Mouse (Mus musculus) right cerebral cortex, adult 2 months (tissue): ENCODE results near the gene Hnf4a.

ENCODE experiments used
- DNase-seq, 2 experiments: peaks; one replicate each; pipeline ENCODE4 v3.0.0; 2021 to 2022; ENCODE audit warnings: low spot score in 2 of 2

Hnf4a gene

GRCm38 (mm10) chr2:163491351-163491750 is 15.3 kb upstream of the Hnf4a start:
- DNase-seq, result no peak

GRCm38 (mm10) chr2:163492018-163492417 is 14.6 kb upstream of the Hnf4a start, which contains the start of gene R3hdml:
R3hdml (plus strand) TSS chr2:163492318.
- DNase-seq, result no peak

- no peak for DNase-seq
Observed at GRCm38 (mm10) chr2:163493031-163493430, 13.6 kb upstream of the Hnf4a start.

- no peak for DNase-seq
Observed at GRCm38 (mm10) chr2:163493976-163494375, 12.6 kb upstream of the Hnf4a start.

GRCm38 (mm10) chr2:163494456-163494855 is 12.2 kb upstream of the Hnf4a start:
- DNase-seq, result no peak

- no peak for DNase-seq
Observed at GRCm38 (mm10) chr2:163502219-163502618, 4.4 kb upstream of the Hnf4a start.

GRCm38 (mm10) chr2:163503191-163503590 is 3.4 kb upstream of the Hnf4a start:
- DNase-seq, result no peak

- DNase-seq, result no peak
Observed at GRCm38 (mm10) chr2:163525761-163526243, 19.2 kb downstream of the Hnf4a start.

GRCm38 (mm10) chr2:163527497-163527896 is 20.9 kb downstream of the Hnf4a start:
- DNase-seq, result no peak

GRCm38 (mm10) chr2:163530418-163530817 is 23.8 kb downstream of the Hnf4a start:
- DNase-seq, result no peak

GRCm38 (mm10) chr2:163531917-163532316 is 25.3 kb downstream of the Hnf4a start:
- peak; percentile 87 to 90 for DNase-seq

- no peak for DNase-seq
Observed at GRCm38 (mm10) chr2:163533226-163533625, 26.6 kb downstream of the Hnf4a start.

GRCm38 (mm10) chr2:163534958-163535524 is 28.4 kb downstream of the Hnf4a start:
- peak; percentile 95 to 96 for DNase-seq

- no peak for DNase-seq
Observed at GRCm38 (mm10) chr2:163537443-163537842, 30.8 kb downstream of the Hnf4a start.

GRCm38 (mm10) chr2:163538410-163538809 is 31.8 kb downstream of the Hnf4a start:
- DNase-seq, result peak; percentile 20 to 27

- no peak for DNase-seq
Observed at GRCm38 (mm10) chr2:163539321-163540040, 32.9 kb downstream of the Hnf4a start.

- no peak for DNase-seq
Observed at GRCm38 (mm10) chr2:163540231-163541117, 33.9 kb downstream of the Hnf4a start.

GRCm38 (mm10) chr2:163541568-163542182 is 35.1 kb downstream of the Hnf4a start:
- DNase-seq, result no peak

- DNase-seq, result no peak
Observed at GRCm38 (mm10) chr2:163542674-163543073, 36.1 kb downstream of the Hnf4a start.

- DNase-seq, result no peak
Observed at GRCm38 (mm10) chr2:163546623-163547318, 40.2 kb downstream of the Hnf4a start.

- no peak for DNase-seq
Observed at GRCm38 (mm10) chr2:163548822-163549221, 42.2 kb downstream of the Hnf4a start.
